Mouse (Mus musculus): ENCODE measurements at regions not wholly inside any gene's neighbourhood (a gene's known extent, or its start where the extent isn't known, plus 50 kb on each side); places are given as distances from the start of the nearest gene placed in this dataset.

- no peak for TF ChIP-seq CTCF (IDR thresholded peaks at IDR 0.05)
- no peak for TF ChIP-seq EP300 (IDR thresholded peaks at IDR 0.05)
Measured at GRCm38 (mm10) chr10:28013401-28013800, 61.2 kb upstream of the Ptprk start.

Measured in lung, postnatal 0 days (tissue).